Mouse (Mus musculus): Measurements from ENCODE around the gene Olfr45. TPM values are rescaled to one million over a fixed set of nuclear protein-coding genes. Genes with fewer than 3 reads are reported as not detected.

Gene Olfr45
- polyA plus RNA-seq, 1 experiment from 2014 or later: not detected

Other genes starting within 250 kb of the Olfr45 start
- not detected in 2 replicates for gene Olfr533, start 218.6 kb upstream of the Olfr45 start, polyA plus RNA-seq (2016; fragmentation: Nextera tagmentation; extraction: Ambion mirVana)
- gene Olfr535, start 197.7 kb upstream of the Olfr45 start, polyA plus RNA-seq (2016; fragmentation: Nextera tagmentation; extraction: Ambion mirVana): not detected in 2 replicates
- not detected in 2 replicates for gene Olfr536, start 174.6 kb upstream of the Olfr45 start, polyA plus RNA-seq (2016; fragmentation: Nextera tagmentation; extraction: Ambion mirVana)
- not detected in 2 replicates for gene Olfr538, start 114.1 kb upstream of the Olfr45 start, polyA plus RNA-seq (2016; fragmentation: Nextera tagmentation; extraction: Ambion mirVana)
- gene Olfr46, start 80.7 kb upstream of the Olfr45 start, polyA plus RNA-seq (2016; fragmentation: Nextera tagmentation; extraction: Ambion mirVana): not detected in 2 replicates
- gene Olfr61, start 53.0 kb upstream of the Olfr45 start, polyA plus RNA-seq (2016; fragmentation: Nextera tagmentation; extraction: Ambion mirVana): not detected in 2 replicates
- gene Olfr53, start 35.5 kb upstream of the Olfr45 start, polyA plus RNA-seq (2016; fragmentation: Nextera tagmentation; extraction: Ambion mirVana): not detected in 2 replicates
- gene Olfr539, start 22.0 kb upstream of the Olfr45 start, polyA plus RNA-seq (2016; fragmentation: Nextera tagmentation; extraction: Ambion mirVana): 0.01 TPM in 1 of 2 replicates, not detected in the other
- not detected in 2 replicates for gene Olfr541, start 15.3 kb downstream of the Olfr45 start, polyA plus RNA-seq (2016; fragmentation: Nextera tagmentation; extraction: Ambion mirVana)
- not detected in 2 replicates for gene Cyp2e1, start 81.8 kb downstream of the Olfr45 start, polyA plus RNA-seq (2016; fragmentation: Nextera tagmentation; extraction: Ambion mirVana)
- gene Syce1, start 105.9 kb downstream of the Olfr45 start, polyA plus RNA-seq (2016; fragmentation: Nextera tagmentation; extraction: Ambion mirVana): 0.27 TPM in 1 of 2 replicates, not detected in the other
- gene Zfp941, start 140.2 kb downstream of the Olfr45 start, polyA plus RNA-seq (2016; fragmentation: Nextera tagmentation; extraction: Ambion mirVana): 3.5 and 5.1 TPM in 2 replicates
- 0.71 and 0.97 TPM in 2 replicates for gene Urah, start 153.1 kb downstream of the Olfr45 start, polyA plus RNA-seq (2016; fragmentation: Nextera tagmentation; extraction: Ambion mirVana)
- gene Scgb1c1, start 163.6 kb downstream of the Olfr45 start, polyA plus RNA-seq (2016; fragmentation: Nextera tagmentation; extraction: Ambion mirVana): not detected in 2 replicates
- gene Odf3, start 165.9 kb downstream of the Olfr45 start, polyA plus RNA-seq (2016; fragmentation: Nextera tagmentation; extraction: Ambion mirVana): not detected in 2 replicates
- not detected in 2 replicates for gene Gm45785, start 174.4 kb downstream of the Olfr45 start, polyA plus RNA-seq (2016; fragmentation: Nextera tagmentation; extraction: Ambion mirVana)
- gene Ric8a, start 175.0 kb downstream of the Olfr45 start, polyA plus RNA-seq (2016; fragmentation: Nextera tagmentation; extraction: Ambion mirVana): 67.0 and 81.7 TPM in 2 replicates
- 20.9 and 28.8 TPM in 2 replicates for gene Bet1l, start 175.6 kb downstream of the Olfr45 start, polyA plus RNA-seq (2016; fragmentation: Nextera tagmentation; extraction: Ambion mirVana)
- 325 and 344 TPM in 2 replicates for gene Psmd13, start 200.0 kb downstream of the Olfr45 start, polyA plus RNA-seq (2016; fragmentation: Nextera tagmentation; extraction: Ambion mirVana)
- 27.3 and 28.3 TPM in 2 replicates for gene Sirt3, start 200.4 kb downstream of the Olfr45 start, polyA plus RNA-seq (2016; fragmentation: Nextera tagmentation; extraction: Ambion mirVana)
- gene Cox8b, start 218.5 kb downstream of the Olfr45 start, polyA plus RNA-seq (2016; fragmentation: Nextera tagmentation; extraction: Ambion mirVana): not detected in 2 replicates
- gene Nlrp6, start 239.0 kb downstream of the Olfr45 start, polyA plus RNA-seq (2016; fragmentation: Nextera tagmentation; extraction: Ambion mirVana): 0.21 TPM in 1 of 2 replicates, not detected in the other